ENCODE assay signal across 8 mouse cellular contexts in genomic region chr7:46009578-46009977, GRCm38 (mm10). TPM values are rescaled to one million over a fixed set of nuclear protein-coding genes. Genes with fewer than 3 reads are reported as not detected.
A peak's percentile ranks its signal among the peaks of the same experiment; 100 is the strongest.
DNase-seq lines count a peak whose midpoint lies in the region; ATAC-seq and TF ChIP-seq lines count a peak whose summit lies in the region.

No protein-coding gene starts in this region.

- 0 out of 2 replicates have a peak, but pooled peaks have one; percentile 23 for TF ChIP-seq CTCF in bone marrow macrophage, adult 2 months (IDR thresholded peaks at IDR 0.05; ENCODE audit: low read depth, low read length)
- peak; percentile 90 for TF ChIP-seq CTCF in layer of hippocampus, adult 2 months (conservative IDR thresholded peaks at IDR 0.05)

- no peaks in the 10 kb centered on the region for H3K4me1 ChIP-seq in liver, embryonic 12.5 days
- H3K4me1 ChIP-seq in bone marrow macrophage, adult 2 months (ENCODE audit: control insufficient read depth, insufficient read depth, low read length), result no peaks in the 10 kb centered on the region
- peaks cover 19% of the 10 kb centered on the region for H3K4me1 ChIP-seq in embryonic facial prominence, embryonic 14.5 days (ENCODE audit: control insufficient read depth, insufficient read depth, low read length)

- WGBS in liver, embryonic 12.5 days (ENCODE audit: insufficient replicate concordance), result 20% methylated on average over 5 of the region's 5 CpGs
- 15% methylated on average over 5 of the region's 5 CpGs for WGBS in embryonic facial prominence, embryonic 14.5 days

- H3K36me3 ChIP-seq in liver, embryonic 12.5 days, result peaks cover 5% of the 10 kb centered on the region; the same call in 1 of the 2 replicates
- no peaks in the 10 kb centered on the region for H3K36me3 ChIP-seq in embryonic facial prominence, embryonic 14.5 days (ENCODE audit: control insufficient read depth, insufficient read depth, low read length)

- H3K9me3 ChIP-seq in liver, embryonic 12.5 days (replicated peaks), result no peaks in the 10 kb centered on the region
- no peaks in the 10 kb centered on the region for H3K9me3 ChIP-seq in embryonic facial prominence, embryonic 14.5 days (ENCODE audit: control insufficient read depth, low read length)

- H3K9ac ChIP-seq in liver, embryonic 12.5 days, result no peak overlapping the region
- no peak overlapping the region for H3K9ac ChIP-seq in embryonic facial prominence, embryonic 14.5 days (ENCODE audit: low read depth, low read length)

- intact Hi-C loops in heart, postnatal 14 days (cut with DNase I), result loop anchor here (2.0 to 5.0 kb wide), 3 partner anchors 65 to 271 kb away; partner anchors contain the start of gene Kdelr1

- no peak overlapping the region for H3K27ac ChIP-seq in liver, embryonic 12.5 days
- no peak overlapping the region for H3K27ac ChIP-seq in bone marrow macrophage, adult 2 months (ENCODE audit: insufficient read depth, low read depth, low read length)
- 0 out of 2 replicates have a peak overlapping the region, but pooled peaks have one; percentile 35 for H3K27ac ChIP-seq in embryonic facial prominence, embryonic 14.5 days (replicated peaks; ENCODE audit: low read depth, low read length)
- no peak overlapping the region for H3K27ac ChIP-seq in layer of hippocampus, adult 2 months

- H3K4me3 ChIP-seq in liver, embryonic 12.5 days, result no peak overlapping the region
- H3K4me3 ChIP-seq in bone marrow macrophage, adult 2 months (ENCODE audit: insufficient read depth, low read length), result no peak overlapping the region
- H3K4me3 ChIP-seq in embryonic facial prominence, embryonic 14.5 days (ENCODE audit: low read depth, low read length), result no peak overlapping the region
- H3K4me3 ChIP-seq in layer of hippocampus, adult 2 months, result no peak overlapping the region

- TF ChIP-seq POLR2A in bone marrow macrophage, adult 2 months (IDR thresholded peaks at IDR 0.05; ENCODE audit: borderline replicate concordance, low read depth, low read length), result no peak

- ATAC-seq in liver, embryonic 12.5 days, result no peak
- ATAC-seq in embryonic facial prominence, embryonic 14.5 days (ENCODE audit: low read depth), result peak; percentile 45

- peak; percentile 45 for DNase-seq in liver
- peak; percentile 73 for DNase-seq in embryonic facial prominence, embryonic 14.5 days (ENCODE audit: low spot score)
- DNase-seq in heart, postnatal 14 days, result peak; percentile 55 to 78
- peak; percentile 64 to 71 for DNase-seq in layer of hippocampus, adult 2 months (ENCODE audit: low spot score in 2 of 2)
- peak; percentile 83 for DNase-seq in lung, postnatal 36 days
- DNase-seq in right cerebral cortex, postnatal 14 days, result peak; percentile 68

- no peak overlapping the region for H3K4me2 ChIP-seq in liver, embryonic 12.5 days
- no peak overlapping the region for H3K4me2 ChIP-seq in embryonic facial prominence, embryonic 14.5 days (ENCODE audit: low read depth, low read length)

- peaks cover 8% of the 10 kb centered on the region; the same call in 1 of the 2 replicates for H3K27me3 ChIP-seq in liver, embryonic 12.5 days (replicated peaks)
- H3K27me3 ChIP-seq in embryonic facial prominence, embryonic 14.5 days (replicated peaks; ENCODE audit: control insufficient read depth, insufficient read depth, low read length), result no peaks in the 10 kb centered on the region

RNA-seq across cellular contexts. Expression of gene Abcc6, which starts 20.5 kb away (rescaled TPM):
- polyA plus RNA-seq in liver, embryonic 12.5 days (2016; fragmentation: Nextera tagmentation; extraction: Ambion mirVana), result 4.9 and 5.3 TPM in 2 replicates
- not detected in 2 replicates for polyA plus RNA-seq in bone marrow macrophage, adult 2 months (2012; ENCODE audit: insufficient read depth, insufficient read length, missing spikeins)
- 0.39 and 0.64 TPM in 2 replicates for polyA plus RNA-seq in embryonic facial prominence, embryonic 14.5 days (2014; fragmentation: Nextera tagmentation; extraction: Ambion mirVana)
- total RNA-seq in heart, postnatal 14 days (2021), result under 1 TPM; 0.05 TPM
- 1 to 10 TPM; 1.7 to 2.9 TPM for total RNA-seq in layer of hippocampus, adult 2 months (2021)

RNA-seq across cellular contexts. Expression of gene Nomo1, which starts 23.9 kb away (rescaled TPM):
- polyA plus RNA-seq in liver, embryonic 12.5 days (2016; fragmentation: Nextera tagmentation; extraction: Ambion mirVana), result 48.0 and 52.5 TPM in 2 replicates
- polyA plus RNA-seq in bone marrow macrophage, adult 2 months (2012; ENCODE audit: insufficient read depth, insufficient read length, missing spikeins), result 15.6 and 16.8 TPM in 2 replicates
- polyA plus RNA-seq in embryonic facial prominence, embryonic 14.5 days (2014; fragmentation: Nextera tagmentation; extraction: Ambion mirVana), result 25.7 and 27.8 TPM in 2 replicates
- 10 to 100 TPM; 68.0 to 68.6 TPM for total RNA-seq in heart, postnatal 14 days (2021)
- total RNA-seq in layer of hippocampus, adult 2 months (2021), result 100 to 1,000 TPM; 102 to 103 TPM
